ENCODE assay signal across 19 mouse cellular contexts in genomic region chrX:68761606-68762005, GRCm38 (mm10). TPM values are rescaled to one million over a fixed set of nuclear protein-coding genes. Genes with fewer than 3 reads are reported as not detected.
"Had no signal": no experiment of that assay in that cellular context is flagged by ENCODE, and none has a peak within 500 bp of the region (broad histone marks: within the 10 kb centered on the region; RNA-seq: fewer than 3 reads in every experiment).

TSS of gene Fmr1nb (plus strand) at chrX:68761839.

- DNase-seq: kidney, adult 11 months; kidney, adult 9 months; layer of hippocampus, adult 9-11 months; layer of hippocampus, postnatal 36 days; lung, adult 2 months had no signal

- H3K27me3 ChIP-seq: limb, embryonic 12.5 days; liver, embryonic 15.5 days; megakaryocyte, embryonic 14.5 days; midbrain, embryonic 15.5 days; neural tube, embryonic 12.5 days had no signal

- H3K36me3 ChIP-seq: limb, embryonic 12.5 days; liver, embryonic 15.5 days; midbrain, embryonic 15.5 days; neural tube, embryonic 12.5 days had no signal

- H3K4me3 ChIP-seq: limb, embryonic 12.5 days; liver, embryonic 15.5 days; megakaryocyte, embryonic 14.5 days; midbrain, embryonic 15.5 days; neural tube, embryonic 12.5 days had no signal

- H3K4me1 ChIP-seq: limb, embryonic 12.5 days; liver, embryonic 15.5 days; megakaryocyte, embryonic 14.5 days; midbrain, embryonic 15.5 days; neural tube, embryonic 12.5 days had no signal

- H3K27ac ChIP-seq: kidney, postnatal 0 days; limb, embryonic 12.5 days; liver, embryonic 15.5 days; macrophage; midbrain, embryonic 15.5 days; neural tube, embryonic 12.5 days; stomach, postnatal 0 days had no signal

RNA-seq across cellular contexts. Expression of gene Fmr1nb, which starts in this region (rescaled TPM):
- total RNA-seq: layer of hippocampus, adult 18-20 months; liver, adult 2 months; monocyte, adult 5-6 weeks; neutrophil, adult 5-6 weeks had no signal
- polyA plus RNA-seq: limb, embryonic 12.5 days; liver, adult 2 months; lung, adult 2 months; lung, postnatal 0 days; midbrain, embryonic 15.5 days; neural tube, embryonic 12.5 days; thymus, postnatal 0 days had no signal
